Mouse (Mus musculus): ENCODE measurements around the gene Figla.

DNA sequence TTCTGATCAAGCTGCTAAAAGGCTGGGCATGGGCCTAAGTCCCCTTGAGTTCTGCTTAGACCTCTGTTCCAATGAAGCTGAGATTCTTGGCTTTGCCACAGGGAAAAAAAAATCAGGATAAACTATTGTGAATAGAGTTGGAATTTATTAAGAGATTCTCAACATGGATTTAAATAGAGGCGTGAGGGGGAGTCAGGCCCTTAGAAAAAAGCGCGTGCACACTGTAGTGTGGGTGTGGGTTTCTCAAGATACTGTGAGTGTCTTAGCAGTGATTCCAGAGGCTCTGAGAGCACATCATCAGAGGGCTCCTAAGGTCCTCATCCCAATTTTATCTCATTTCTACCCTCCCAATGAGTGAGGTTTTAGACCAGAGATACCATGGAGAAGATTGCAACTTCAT is 44.2 kb downstream of the Figla start:
- TF ChIP-seq CTCF (IDR thresholded peaks at IDR 0.05; ENCODE audit: low read depth) (no peak), EP300 (optimal IDR thresholded peaks at IDR 0.05) (no peak)

Measured in stomach, postnatal 0 days (tissue).